Comparison of ENCODE assay signal across 18 mouse cellular contexts in genomic region chr17:75603417-75604086, GRCm38 (mm10). TPM values are rescaled to one million over a fixed set of nuclear protein-coding genes. Genes with fewer than 3 reads are reported as not detected.
DNase-seq lines count a peak whose midpoint lies in the region; ATAC-seq lines count a peak whose summit lies in the region.
"Had no signal": no experiment of that assay in that cellular context is flagged by ENCODE, and none has a peak within 500 bp of the region (broad histone marks: within the 10 kb centered on the region; RNA-seq: fewer than 3 reads in every experiment).

No protein-coding gene starts in this region.

- H3K27me3 ChIP-seq in forebrain, embryonic 10.5 days (ENCODE audit: poor library complexity, severe bottlenecking): no peaks in the 10 kb centered on the region
- H3K27me3 ChIP-seq in forebrain, embryonic 15.5 days: no peaks in the 10 kb centered on the region
- H3K27me3 ChIP-seq in neural tube, embryonic 15.5 days (replicated peaks): no peaks in the 10 kb centered on the region
- no peaks in the 10 kb centered on the region for H3K27me3 ChIP-seq in liver, embryonic 11.5 days (replicated peaks; ENCODE audit: control insufficient read depth, insufficient read depth, low read length)
- H3K27me3 ChIP-seq: hindbrain, embryonic 13.5 days; megakaryocyte, embryonic 14.5 days; Patski had no signal

- H3K4me1 ChIP-seq in forebrain, embryonic 10.5 days: peaks cover 13% of the 10 kb centered on the region
- H3K4me1 ChIP-seq in forebrain, embryonic 15.5 days: no peaks in the 10 kb centered on the region
- no peaks in the 10 kb centered on the region for H3K4me1 ChIP-seq in neural tube, embryonic 15.5 days
- no peaks in the 10 kb centered on the region for H3K4me1 ChIP-seq in liver, embryonic 11.5 days (replicated peaks; ENCODE audit: control insufficient read depth, insufficient read depth, low read length)
- H3K4me1 ChIP-seq: megakaryocyte, embryonic 14.5 days had no signal

- H3K36me3 ChIP-seq in forebrain, embryonic 10.5 days (replicated peaks): no peaks in the 10 kb centered on the region
- no peaks in the 10 kb centered on the region for H3K36me3 ChIP-seq in forebrain, embryonic 15.5 days
- no peaks in the 10 kb centered on the region for H3K36me3 ChIP-seq in neural tube, embryonic 15.5 days
- no peaks in the 10 kb centered on the region for H3K36me3 ChIP-seq in liver, embryonic 11.5 days (ENCODE audit: control insufficient read depth, insufficient read depth, low read length)
- H3K36me3 ChIP-seq: hindbrain, embryonic 13.5 days had no signal

- no peak overlapping the region for H3K4me2 ChIP-seq in forebrain, embryonic 15.5 days (replicated peaks)
- no peak overlapping the region for H3K4me2 ChIP-seq in neural tube, embryonic 15.5 days
- H3K4me2 ChIP-seq in liver, embryonic 11.5 days: no peak overlapping the region
- H3K4me2 ChIP-seq: hindbrain, embryonic 13.5 days had no signal

- no peak overlapping the region for H3K4me3 ChIP-seq in forebrain, embryonic 10.5 days
- no peak overlapping the region for H3K4me3 ChIP-seq in forebrain, embryonic 15.5 days
- H3K4me3 ChIP-seq in neural tube, embryonic 15.5 days (replicated peaks): no peak overlapping the region
- H3K4me3 ChIP-seq in liver, embryonic 11.5 days (ENCODE audit: low read depth, low read length): no peak overlapping the region
- H3K4me3 ChIP-seq: gastrocnemius, adult 2 months; hindbrain, embryonic 13.5 days; megakaryocyte, embryonic 14.5 days had no signal

- 25% methylated on average over 4 of the region's 4 CpGs for whole genome bisulfite sequencing in forebrain, embryonic 10.5 days
- WGBS in forebrain, embryonic 15.5 days: 26% methylated on average over 4 of the region's 4 CpGs
- WGBS in neural tube, embryonic 15.5 days: 9% methylated on average over 4 of the region's 4 CpGs
- 36% methylated on average over 4 of the region's 4 CpGs for WGBS in liver, embryonic 11.5 days

- no peak overlapping the region for H3K27ac ChIP-seq in forebrain, embryonic 10.5 days
- no peak overlapping the region for H3K27ac ChIP-seq in forebrain, embryonic 15.5 days (replicated peaks)
- H3K27ac ChIP-seq in neural tube, embryonic 15.5 days (replicated peaks): no peak overlapping the region
- no peak overlapping the region for H3K27ac ChIP-seq in liver, embryonic 11.5 days (ENCODE audit: low read depth, low read length)
- H3K27ac ChIP-seq: gastrocnemius, adult 2 months; hindbrain, embryonic 13.5 days had no signal

- ATAC-seq in forebrain, embryonic 15.5 days (replicated peaks): no peak
- ATAC-seq in neural tube, embryonic 15.5 days (ENCODE audit: low FRiP score): no peak
- ATAC-seq in liver, embryonic 11.5 days (replicated peaks; ENCODE audit: low FRiP score): no peak
- ATAC-seq: forebrain, postnatal 0 days; intestine, postnatal 0 days; Patski had no signal

- H3K9ac ChIP-seq in forebrain, embryonic 15.5 days (replicated peaks): no peak overlapping the region
- H3K9ac ChIP-seq in neural tube, embryonic 15.5 days (replicated peaks): no peak overlapping the region
- no peak overlapping the region for H3K9ac ChIP-seq in liver, embryonic 11.5 days (ENCODE audit: low read depth, low read length)
- H3K9ac ChIP-seq: forebrain, postnatal 0 days; hindbrain, embryonic 13.5 days had no signal

- H3K9me3 ChIP-seq in forebrain, embryonic 10.5 days: no peaks in the 10 kb centered on the region
- H3K9me3 ChIP-seq in forebrain, embryonic 15.5 days: no peaks in the 10 kb centered on the region
- H3K9me3 ChIP-seq in neural tube, embryonic 15.5 days (replicated peaks): no peaks in the 10 kb centered on the region
- H3K9me3 ChIP-seq in liver, embryonic 11.5 days (ENCODE audit: control insufficient read depth, low read length): no peaks in the 10 kb centered on the region
- H3K9me3 ChIP-seq: hindbrain, embryonic 13.5 days had no signal

- peak; percentile 15 for DNase-seq in forebrain, embryonic 10.5 days (ENCODE audit: extremely low spot score, low spot score)
- peak; percentile 26 for DNase-seq in neural tube, embryonic 10.5 days (ENCODE audit: extremely low spot score, low spot score)
- peak; percentile 25 for DNase-seq in fat pad, adult 2 months (ENCODE audit: extremely low read depth, low read depth, low spot score)
- DNase-seq in thymus, postnatal 25 days: no peak
- DNase-seq in liver, embryonic 11.5 days (ENCODE audit: low spot score): no peak
- no peak for DNase-seq in cerebellum, postnatal 10 days
- DNase-seq: cerebellum, adult 18-20 months; forebrain, postnatal 0 days; gastrocnemius, adult 2 months; kidney, postnatal 14 days; lung, postnatal 10 days; thymus, adult 18-20 months had no signal

RNA-seq across cellular contexts. Expression of gene Fam98a, which starts 51.8 kb away (rescaled TPM):
- 27.4 and 29.4 TPM in 2 replicates for polyA plus RNA-seq in forebrain, embryonic 10.5 days (2016; fragmentation: Nextera tagmentation; extraction: Ambion mirVana)
- polyA plus RNA-seq in forebrain, embryonic 15.5 days (2015; fragmentation: Nextera tagmentation; extraction: Ambion mirVana): 35.3 and 36.2 TPM in 2 replicates
- 30.3 and 31.0 TPM in 2 replicates for polyA plus RNA-seq in neural tube, embryonic 15.5 days (2015; fragmentation: Nextera tagmentation; extraction: Ambion mirVana)
- 9.5 and 10.4 TPM in 2 replicates for polyA plus RNA-seq in liver, embryonic 11.5 days (2014; fragmentation: Nextera tagmentation; extraction: Ambion mirVana)

Comparison
In these comparisons a context has a peak if more than half of its experiments do, and no peak if none do; other contexts are left out.
1. DNase-seq: peak in forebrain, embryonic 10.5 days (single experiment), neural tube, embryonic 10.5 days (single experiment) and fat pad, adult 2 months (single experiment); none in thymus, postnatal 25 days (single experiment), liver, embryonic 11.5 days (single experiment) and cerebellum, postnatal 10 days (0 of 2).